Mouse (Mus musculus): ENCODE data around the gene Runx2. TPM values are rescaled to one million over a fixed set of nuclear protein-coding genes. Genes with fewer than 3 reads are reported as not detected.
A peak's percentile ranks its signal among the peaks of the same experiment; 100 is the strongest.

The Runx2 gene
- polyA plus RNA-seq, 1 experiment from 2014 or later = 1.3 TPM

GRCm38 (mm10) chr17:44632941-44633340, 181.7 kb downstream of the Runx2 start:
- no peak overlapping the region for H3K9ac ChIP-seq
- no peak overlapping the region for H3K4me3 ChIP-seq (replicated peaks)
- no peaks in the 10 kb centered on the region for H3K27me3 ChIP-seq
- H3K27ac ChIP-seq = no peak overlapping the region
- WGBS = 87% methylated on average over 2 of the region's 2 CpGs
- ATAC-seq (replicated peaks; ENCODE audit: low FRiP score) = no peak
- no peaks in the 10 kb centered on the region for H3K36me3 ChIP-seq
- H3K4me1 ChIP-seq = peaks cover 8% of the 10 kb centered on the region
- H3K9me3 ChIP-seq (replicated peaks) = no peaks in the 10 kb centered on the region
- no peak overlapping the region for H3K4me2 ChIP-seq

GRCm38 (mm10) chr17:44632292-44632691, 182.3 kb downstream of the Runx2 start:
- no peak overlapping the region for H3K4me3 ChIP-seq (replicated peaks)
- no peaks in the 10 kb centered on the region for H3K9me3 ChIP-seq (replicated peaks)
- no peak overlapping the region for H3K4me2 ChIP-seq
- no peaks in the 10 kb centered on the region for H3K36me3 ChIP-seq
- peaks cover 7% of the 10 kb centered on the region for H3K4me1 ChIP-seq
- ATAC-seq (replicated peaks; ENCODE audit: low FRiP score) = no peak
- no peak overlapping the region for H3K27ac ChIP-seq
- no peaks in the 10 kb centered on the region for H3K27me3 ChIP-seq
- no peak overlapping the region for H3K9ac ChIP-seq
- WGBS = 78% methylated on average over 4 of the region's 4 CpGs

DNA sequence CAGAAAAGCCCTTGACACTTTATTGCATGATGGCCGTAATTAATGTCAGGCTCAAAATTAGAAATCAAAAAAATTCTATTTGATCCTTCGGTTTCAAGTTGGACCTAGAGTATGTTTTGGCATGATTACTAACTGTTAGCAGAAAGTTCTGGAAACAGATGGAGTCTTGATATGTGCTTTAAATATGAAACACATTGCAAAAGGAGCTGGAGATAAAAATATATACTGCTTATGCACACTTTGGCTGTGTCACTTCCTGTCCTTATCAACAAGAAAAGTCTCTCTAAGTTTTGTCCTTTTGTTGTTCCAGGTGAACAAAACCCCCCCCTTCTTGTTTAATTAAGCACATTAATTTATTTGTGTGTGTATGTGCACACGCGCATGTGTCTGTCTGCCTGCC, 183.0 kb downstream of the Runx2 start:
- Histone ChIP-seq H3K36me3 (no peaks in the 10 kb centered on the region), H3K9me3 (replicated peaks) (no peaks in the 10 kb centered on the region), H3K27ac (no peak overlapping the region), H3K4me3 (replicated peaks) (no peak overlapping the region), H3K4me1 (no peaks in the 10 kb centered on the region; the same call in 1 of the 2 replicates), H3K4me2 (no peak overlapping the region), H3K27me3 (no peaks in the 10 kb centered on the region), H3K9ac (no peak overlapping the region)
- WGBS = 81% methylated on average over 4 of the region's 4 CpGs
- no peak for ATAC-seq (replicated peaks; ENCODE audit: low FRiP score)

GRCm38 (mm10) chr17:44627317-44627716, 187.3 kb downstream of the Runx2 start:
- H3K27me3 ChIP-seq = no peaks in the 10 kb centered on the region
- no peak for ATAC-seq (replicated peaks; ENCODE audit: low FRiP score)
- H3K4me3 ChIP-seq (replicated peaks) = no peak overlapping the region
- H3K4me1 ChIP-seq = no peaks in the 10 kb centered on the region
- H3K9ac ChIP-seq = no peak overlapping the region
- no peaks in the 10 kb centered on the region for H3K9me3 ChIP-seq (replicated peaks)
- no peak overlapping the region for H3K4me2 ChIP-seq
- WGBS = 88% methylated on average over 6 of the region's 6 CpGs
- H3K36me3 ChIP-seq = no peaks in the 10 kb centered on the region
- H3K27ac ChIP-seq = no peak overlapping the region

- Histone ChIP-seq H3K9ac (no peak overlapping the region), H3K27ac (0 out of 2 replicates have a peak overlapping the region, but pooled peaks have one; percentile 2), H3K4me1 (peaks cover under 1% of the 10 kb centered on the region; the same call in 1 of the 2 replicates), H3K4me2 (no peak overlapping the region), H3K27me3 (no peaks in the 10 kb centered on the region), H3K36me3 (no peaks in the 10 kb centered on the region), H3K4me3 (replicated peaks) (no peak overlapping the region), H3K9me3 (replicated peaks) (no peaks in the 10 kb centered on the region)
- ATAC-seq (replicated peaks; ENCODE audit: low FRiP score) = no peak
- WGBS = 75% methylated on average over 2 of the region's 2 CpGs
These were observed 190.9 kb downstream of the Runx2 start for GRCm38 (mm10) chr17:44623707-44624106.

- Histone ChIP-seq H3K9me3 (replicated peaks) (no peaks in the 10 kb centered on the region), H3K4me1 (peaks cover 5% of the 10 kb centered on the region), H3K27me3 (no peaks in the 10 kb centered on the region), H3K27ac (0 out of 2 replicates have a peak overlapping the region, but pooled peaks have one; percentile 2), H3K9ac (no peak overlapping the region), H3K4me3 (replicated peaks) (no peak overlapping the region), H3K36me3 (no peaks in the 10 kb centered on the region), H3K4me2 (no peak overlapping the region)
- no peak for ATAC-seq (replicated peaks; ENCODE audit: low FRiP score)
- 63% methylated on average over 8 of the region's 8 CpGs for WGBS
These were observed 191.3 kb downstream of the Runx2 start for GRCm38 (mm10) chr17:44623271-44623670.

GRCm38 (mm10) chr17:44620456-44620855, 194.1 kb downstream of the Runx2 start:
- Histone ChIP-seq H3K36me3 (no peaks in the 10 kb centered on the region), H3K9ac (no peak overlapping the region), H3K9me3 (replicated peaks) (no peaks in the 10 kb centered on the region), H3K27me3 (no peaks in the 10 kb centered on the region), H3K4me3 (replicated peaks) (no peak overlapping the region), H3K27ac (no peak overlapping the region), H3K4me2 (no peak overlapping the region), H3K4me1 (peaks cover 11% of the 10 kb centered on the region)
- no peak for ATAC-seq (replicated peaks; ENCODE audit: low FRiP score)
- WGBS = 92% methylated on average over 2 of the region's 2 CpGs

DNA sequence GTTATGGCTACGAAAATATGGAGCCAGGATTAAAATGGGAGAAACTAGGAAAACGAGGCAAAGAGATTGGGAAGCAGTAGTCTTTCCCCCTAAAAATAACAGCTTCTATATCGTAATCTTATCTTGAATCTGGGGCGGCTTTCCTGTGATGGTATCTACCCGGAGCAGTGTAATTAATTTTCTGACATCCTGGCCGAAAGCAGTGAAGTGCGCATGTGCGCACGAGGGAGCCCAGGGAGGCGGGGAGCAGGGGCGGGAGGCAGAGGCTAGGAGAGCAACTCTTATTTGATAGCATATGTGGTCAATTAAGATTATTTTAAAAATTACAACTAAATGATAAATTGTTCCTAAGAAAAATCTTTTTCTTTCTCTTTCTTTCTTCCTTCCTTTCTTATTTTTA, 195.9 kb downstream of the Runx2 start:
- Histone ChIP-seq H3K36me3 (no peaks in the 10 kb centered on the region), H3K4me1 (peaks cover 19% of the 10 kb centered on the region), H3K9ac (no peak overlapping the region), H3K4me3 (replicated peaks) (peak overlapping the region; percentile 26), H3K9me3 (replicated peaks) (no peaks in the 10 kb centered on the region), H3K27ac (no peak overlapping the region), H3K27me3 (no peaks in the 10 kb centered on the region), H3K4me2 (peak overlapping the region; percentile 55)
- no peak for ATAC-seq (replicated peaks; ENCODE audit: low FRiP score)
- WGBS = 22% methylated on average over 11 of the region's 11 CpGs

- ATAC-seq (replicated peaks; ENCODE audit: low FRiP score) = no peak; the same call in 1 of the 2 replicates
- Histone ChIP-seq H3K4me3 (replicated peaks) (no peak overlapping the region), H3K27ac (peak overlapping the region; percentile 64; the same call in 1 of the 2 replicates), H3K36me3 (no peaks in the 10 kb centered on the region), H3K4me2 (peak overlapping the region; percentile 55), H3K9ac (no peak overlapping the region), H3K9me3 (replicated peaks) (no peaks in the 10 kb centered on the region), H3K27me3 (no peaks in the 10 kb centered on the region), H3K4me1 (peaks cover 20% of the 10 kb centered on the region)
- WGBS = 28% methylated on average over 10 of the region's 10 CpGs
These were observed 196.4 kb downstream of the Runx2 start for GRCm38 (mm10) chr17:44618175-44618574.

- WGBS = 61% methylated on average over 2 of the region's 2 CpGs
- H3K27me3 ChIP-seq = no peaks in the 10 kb centered on the region
- no peak overlapping the region for H3K9ac ChIP-seq
- H3K4me3 ChIP-seq (replicated peaks) = no peak overlapping the region
- H3K4me2 ChIP-seq = no peak overlapping the region
- peak overlapping the region; percentile 64; the same call in 1 of the 2 replicates for H3K27ac ChIP-seq
- no peak for ATAC-seq (replicated peaks; ENCODE audit: low FRiP score)
- no peaks in the 10 kb centered on the region for H3K9me3 ChIP-seq (replicated peaks)
- no peaks in the 10 kb centered on the region for H3K36me3 ChIP-seq
- peaks cover 20% of the 10 kb centered on the region for H3K4me1 ChIP-seq
These were observed 196.9 kb downstream of the Runx2 start for GRCm38 (mm10) chr17:44617741-44618140.

GRCm38 (mm10) chr17:44613716-44614715, 200.6 kb downstream of the Runx2 start:
- ATAC-seq (replicated peaks; ENCODE audit: low FRiP score) = no peak
- 60% methylated on average over 26 of the region's 26 CpGs for WGBS

DNA sequence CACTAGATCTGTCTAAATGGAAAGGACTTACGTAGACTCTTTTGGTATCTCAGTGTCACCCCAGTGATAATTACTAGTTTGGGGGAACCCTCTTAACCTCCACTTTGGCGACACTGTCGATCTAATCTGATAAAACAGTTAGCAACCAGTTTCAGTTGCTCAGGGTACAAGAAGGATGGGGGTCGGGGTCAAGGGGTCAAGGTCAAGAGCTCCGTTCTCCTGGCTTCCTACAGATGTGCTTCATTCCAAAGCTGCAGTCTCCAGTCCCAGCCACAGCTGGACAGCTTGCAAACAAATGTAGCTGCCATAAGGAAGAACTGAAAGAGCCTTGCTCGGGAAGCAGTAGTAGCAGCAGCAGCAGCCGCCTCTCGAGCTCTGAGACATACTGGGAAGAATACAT, 202.0 kb downstream of the Runx2 start:
- no peak overlapping the region for H3K4me3 ChIP-seq (replicated peaks)
- H3K27ac ChIP-seq = no peak overlapping the region
- ATAC-seq (replicated peaks; ENCODE audit: low FRiP score) = no peak
- H3K27me3 ChIP-seq = 0 out of 2 replicates have a peak, but pooled peaks cover 3% of the 10 kb centered on the region
- no peaks in the 10 kb centered on the region for H3K36me3 ChIP-seq
- 41% methylated on average over 8 of the region's 8 CpGs for WGBS
- peaks cover 11% of the 10 kb centered on the region for H3K4me1 ChIP-seq
- no peak overlapping the region for H3K4me2 ChIP-seq
- H3K9me3 ChIP-seq (replicated peaks) = no peaks in the 10 kb centered on the region
- H3K9ac ChIP-seq = no peak overlapping the region

More at GRCm38 (mm10) chr17:44613716-44614715, 200.6 kb downstream of the Runx2 start:
- no peak overlapping the region for H3K9ac ChIP-seq
- H3K36me3 ChIP-seq = no peaks in the 10 kb centered on the region
- no peak overlapping the region for H3K4me3 ChIP-seq (replicated peaks)
- no peak overlapping the region for H3K27ac ChIP-seq
- H3K4me1 ChIP-seq = peaks cover 21% of the 10 kb centered on the region
- peak overlapping the region; percentile 1; the same call in 1 of the 2 replicates for H3K4me2 ChIP-seq
- no peaks in the 10 kb centered on the region for H3K9me3 ChIP-seq (replicated peaks)
- 0 out of 2 replicates have a peak, but pooled peaks cover 3% of the 10 kb centered on the region for H3K27me3 ChIP-seq

Data from kidney, embryonic 15.5 days (tissue).